Mouse (Mus musculus) liver, postnatal 0 days (tissue): ENCODE measurements around the gene Il4. TPM values are rescaled to one million over a fixed set of nuclear protein-coding genes. Genes with fewer than 3 reads are reported as not detected.
A peak's percentile ranks its signal among the peaks of the same experiment; 100 is the strongest.

Experiments
- ATAC-seq: fragments of 200-750 bp; cut with Nextera tagmentation; 2 replicates; pipeline ENCODE4 v1.8.0; 2017; ENCODE audit warnings: mild to moderate bottlenecking, moderate library complexity
- DNase-seq: peaks from one replicate; pipeline ENCODE4 v3.0.0-alpha.2; 2016
- H3K27ac ChIP-seq: fragments of 300-500 bp; sonication (generic); 2 replicates; pipeline ENCODE4 v1.5.1; 2014; ENCODE audit warnings: antibody characterized with exemption, moderate library complexity, mild to moderate bottlenecking, low read depth
- H3K27me3 ChIP-seq: fragments of 300-500 bp; sonication (generic); 2 replicates; pipeline ENCODE4 v1.6.1; 2014; ENCODE audit warnings: low read length, control low read depth, mixed read lengths; ENCODE audit not compliant: insufficient read depth
- H3K36me3 ChIP-seq: fragments of 300-500 bp; sonication (generic); replicated peaks from 2 replicates; pipeline ENCODE4 v1.6.1; 2014; ENCODE audit warnings: mild to moderate bottlenecking, control low read depth, low read length, moderate library complexity, mixed read lengths; ENCODE audit not compliant: insufficient read depth
- H3K4me1 ChIP-seq: fragments of 300-500 bp; sonication (generic); 2 replicates; pipeline ENCODE4 v1.6.1; 2014; ENCODE audit warnings: antibody characterized with exemption, mild to moderate bottlenecking, control low read depth; ENCODE audit not compliant: insufficient read depth
- H3K4me2 ChIP-seq: fragments of 300-500 bp; sonication (generic); 2 replicates; pipeline ENCODE4 v1.6.1; 2014; ENCODE audit warnings: low read depth, mild to moderate bottlenecking, low read length, moderate library complexity, mixed read lengths
- H3K4me3 ChIP-seq: fragments of 300-500 bp; sonication (generic); 2 replicates; pipeline ENCODE4 v1.5.1; 2014; ENCODE audit warnings: low read depth, low read length
- H3K9ac ChIP-seq: fragments of 300-500 bp; sonication (generic); replicated peaks from 2 replicates; pipeline ENCODE4 v1.6.1; 2014; ENCODE audit warnings: mild to moderate bottlenecking, moderate library complexity
- H3K9me3 ChIP-seq: fragments of 300-500 bp; sonication (generic); 2 replicates; pipeline ENCODE4 v1.6.1; 2016; ENCODE audit warnings: mild to moderate bottlenecking, control low read depth, low read length, mixed read lengths
- CTCF ChIP-seq: sonication (generic); IDR thresholded peaks from 2 replicates; pipeline ENCODE4 v1.5.1; 2016; ENCODE audit warnings: antibody characterized with exemption, low read depth
- EP300 ChIP-seq: IDR thresholded peaks from 2 replicates; pipeline ENCODE4 v1.6.1; 2016; ENCODE audit warnings: antibody characterized with exemption, low read depth, mild to moderate bottlenecking
- WGBS: fragments of 180-500 bp; shearing (Covaris S2); extraction: QIAGEN DNeasy Blood & Tissue Kit; methylation state at CpG from one replicate; pipeline ENCODE4 v1.1.7; 2014; ENCODE audit not compliant: insufficient replicate concordance; 5-methylcytosine and 5-hydroxymethylcytosine counted together
- polyA plus RNA-seq: library from polyadenylated mRNA; unstranded; fragments of >200 nt; fragmentation: Nextera tagmentation; extraction: Ambion mirVana; gene quantifications from 2 replicates; pipeline ENCODE4 v1.2.1, GENCODE M21; 2015

Gene Il4
- 0.28 TPM in 1 of 2 replicates, not detected in the other for polyA plus RNA-seq

- peaks cover 6% of the 10 kb centered on the region for H3K4me1 ChIP-seq
- no peak for ATAC-seq
- no peak within 1 kb of the TSS for H3K4me3 ChIP-seq
These were observed at the start of gene Il4 for GRCm38 (mm10) chr11:53618619-53619198. Il4 (minus strand) TSS chr11:53618669.

GRCm38 (mm10) chr11:53664091-53664490 is 45.6 kb upstream of the Il4 start:
- ATAC-seq (no peak), DNase-seq (no peak)
- 80% methylated on average over 5 of the region's 5 CpGs for WGBS
- no peak overlapping the region for H3K27ac ChIP-seq
- no peaks in the 10 kb centered on the region for H3K9me3 ChIP-seq
- H3K27me3 ChIP-seq, result no peaks in the 10 kb centered on the region
- TF ChIP-seq CTCF (no peak), EP300 (no peak)
- H3K9ac ChIP-seq, result no peak overlapping the region
- peaks cover 12% of the 10 kb centered on the region for H3K36me3 ChIP-seq
- no peak overlapping the region for H3K4me2 ChIP-seq
- no peak overlapping the region for H3K4me3 ChIP-seq
- H3K4me1 ChIP-seq, result no peaks in the 10 kb centered on the region

More at GRCm38 (mm10) chr11:53618619-53619198, at the start of gene Il4:
- Histone ChIP-seq H3K9me3 (no peaks in the 10 kb centered on the region), H3K27me3 (no peaks in the 10 kb centered on the region), H3K27ac (no peak within 1 kb of the TSS), H3K36me3 (no peaks in the 10 kb centered on the region), H3K9ac (no peak within 1 kb of the TSS), H3K4me2 (no peak within 1 kb of the TSS)
- 51% methylated on average over 7 of the region's 7 CpGs for WGBS
- DNase-seq, result no peak
- TF ChIP-seq EP300 (no peak), CTCF (no peak)

DNA sequence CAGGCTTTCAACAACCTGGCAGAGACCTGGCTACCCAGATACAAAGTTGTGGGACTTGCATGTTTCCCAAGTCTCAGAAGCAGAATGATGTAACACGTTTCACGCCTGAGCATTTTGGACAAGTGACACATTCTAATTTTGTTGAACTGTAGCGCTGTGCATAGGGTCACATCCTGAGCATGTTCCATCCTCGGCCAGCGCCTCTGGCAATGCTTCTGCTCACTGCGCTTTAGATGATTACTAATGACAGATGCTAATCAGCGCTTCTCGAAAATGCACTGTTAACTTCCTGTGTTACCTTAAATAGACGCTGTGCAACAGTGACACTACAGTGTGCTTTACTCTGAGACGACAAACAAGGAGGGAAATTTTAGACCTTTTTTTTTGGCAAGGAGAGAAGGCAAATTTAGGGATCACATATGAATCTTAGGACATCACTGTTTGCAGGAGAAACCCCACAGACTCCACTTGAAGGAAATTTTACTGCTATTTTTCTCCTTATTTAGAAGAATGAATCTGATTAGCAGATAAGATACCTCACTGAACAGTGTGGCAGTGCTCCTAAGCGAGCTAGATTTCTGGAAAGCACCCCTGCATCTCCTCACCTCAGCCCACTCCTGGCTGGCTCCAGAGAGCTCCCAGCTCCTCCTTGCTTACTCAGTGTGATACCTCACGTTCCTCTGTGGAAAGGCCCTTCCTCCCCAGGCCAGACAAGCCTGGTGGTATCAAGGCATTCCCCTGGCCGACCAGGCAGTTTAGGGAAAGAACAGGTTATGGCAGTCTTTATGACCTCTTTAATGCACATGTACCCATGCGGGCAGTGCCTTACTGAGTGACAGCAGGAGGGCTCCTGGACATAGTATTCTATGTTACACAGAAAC is 44.6 kb upstream of the Il4 start:
- Histone ChIP-seq H3K4me2 (no peak overlapping the region), H3K27ac (no peak overlapping the region), H3K9me3 (no peaks in the 10 kb centered on the region), H3K4me1 (no peaks in the 10 kb centered on the region), H3K27me3 (no peaks in the 10 kb centered on the region), H3K4me3 (no peak overlapping the region), H3K9ac (no peak overlapping the region), H3K36me3 (peaks cover 11% of the 10 kb centered on the region)
- WGBS, result 47% methylated on average over 14 of the region's 14 CpGs
- ATAC-seq, result no peak
- DNase-seq, result no peak
- TF ChIP-seq CTCF (no peak), EP300 (no peak)

- TF ChIP-seq CTCF (no peak), EP300 (no peak)
- H3K9me3 ChIP-seq, result no peaks in the 10 kb centered on the region
- no peak overlapping the region for H3K27ac ChIP-seq
- H3K4me2 ChIP-seq, result no peak overlapping the region
- DNase-seq (no peak), ATAC-seq (no peak)
- no peaks in the 10 kb centered on the region for H3K27me3 ChIP-seq
- no peak overlapping the region for H3K4me3 ChIP-seq
- 66% methylated on average over 6 of the region's 6 CpGs for WGBS
- no peak overlapping the region for H3K9ac ChIP-seq
- H3K4me1 ChIP-seq, result 0 out of 2 replicates have a peak, but pooled peaks cover 3% of the 10 kb centered on the region
- H3K36me3 ChIP-seq, result peaks cover 22% of the 10 kb centered on the region
These were observed 39.4 kb upstream of the Il4 start for GRCm38 (mm10) chr11:53657828-53658227.

GRCm38 (mm10) chr11:53657381-53657780 is 38.9 kb upstream of the Il4 start:
- no peaks in the 10 kb centered on the region for H3K9me3 ChIP-seq
- TF ChIP-seq CTCF (no peak), EP300 (no peak)
- 0 out of 2 replicates have a peak overlapping the region, but pooled peaks have one; percentile 47 for H3K4me2 ChIP-seq
- H3K27ac ChIP-seq, result 0 out of 2 replicates have a peak overlapping the region, but pooled peaks have one; percentile 41
- no peak overlapping the region for H3K9ac ChIP-seq
- 78% methylated on average over 8 of the region's 8 CpGs for WGBS
- DNase-seq, result no peak
- H3K27me3 ChIP-seq, result no peaks in the 10 kb centered on the region
- no peak for ATAC-seq
- peaks cover 22% of the 10 kb centered on the region for H3K36me3 ChIP-seq
- no peak overlapping the region for H3K4me3 ChIP-seq
- 0 out of 2 replicates have a peak, but pooled peaks cover 3% of the 10 kb centered on the region for H3K4me1 ChIP-seq

DNA sequence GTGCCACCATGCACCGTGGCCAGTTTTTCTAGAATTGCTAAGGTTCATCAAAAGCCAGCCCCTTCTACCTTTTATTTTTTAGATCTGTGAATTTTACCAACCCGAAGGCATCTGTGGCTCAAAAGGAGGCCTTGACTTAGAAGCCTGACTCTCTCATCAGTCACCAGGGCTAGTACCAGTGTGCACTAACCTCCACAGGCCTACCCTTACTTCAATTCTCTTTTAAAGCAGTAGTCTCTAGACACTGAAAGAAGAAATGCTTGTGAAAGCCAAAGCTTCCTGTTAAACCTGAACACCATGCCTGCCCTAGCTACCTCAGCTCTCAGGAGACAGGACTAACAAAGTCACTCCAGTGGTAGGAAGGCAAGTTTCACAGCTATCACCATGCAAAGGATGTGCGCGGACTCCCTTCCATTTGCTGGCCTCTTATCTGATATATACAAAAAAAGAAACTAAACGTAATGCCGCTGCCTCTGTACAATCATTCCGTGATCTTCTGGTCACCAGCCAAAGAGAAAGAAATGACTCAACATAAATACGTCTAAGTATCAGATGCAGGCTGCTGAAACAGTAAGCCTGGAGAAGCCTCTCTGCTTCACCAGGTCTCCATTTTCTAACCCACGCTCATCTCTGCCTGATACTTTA is 38.2 kb upstream of the Il4 start:
- Histone ChIP-seq H3K4me3 (no peak overlapping the region), H3K4me1 (0 out of 2 replicates have a peak, but pooled peaks cover 3% of the 10 kb centered on the region), H3K36me3 (peaks cover 22% of the 10 kb centered on the region), H3K9ac (no peak overlapping the region), H3K9me3 (no peaks in the 10 kb centered on the region), H3K27me3 (no peaks in the 10 kb centered on the region), H3K4me2 (peak overlapping the region; percentile 47), H3K27ac (peak overlapping the region; percentile 41; the same call in 1 of the 2 replicates)
- DNase-seq, result no peak
- WGBS, result 58% methylated on average over 9 of the region's 9 CpGs
- peak; percentile 47; the same call in 1 of the 2 replicates for TF ChIP-seq EP300
- TF ChIP-seq CTCF, result no peak
- peak; percentile 40 for ATAC-seq
